ENCODE assay signal across 8 mouse cellular contexts in genomic region chr16:78574241-78574640, GRCm38 (mm10). TPM values are rescaled to one million over a fixed set of nuclear protein-coding genes. Genes with fewer than 3 reads are reported as not detected.
DNase-seq lines count a peak whose midpoint lies in the region; ATAC-seq lines count a peak whose summit lies in the region.

No protein-coding gene starts in this region.

- H3K4me1 ChIP-seq in lung, embryonic 16.5 days (replicated peaks; ENCODE audit: control insufficient read depth, insufficient read depth, low read length): peaks cover 6% of the 10 kb centered on the region
- H3K4me1 ChIP-seq in limb, embryonic 15.5 days: peaks cover 6% of the 10 kb centered on the region
- H3K4me1 ChIP-seq in stomach, embryonic 16.5 days (ENCODE audit: control insufficient read depth, insufficient read depth, low read length): peaks cover 13% of the 10 kb centered on the region

- H3K4me3 ChIP-seq in lung, embryonic 16.5 days (ENCODE audit: low read length): peak overlapping the region; percentile 1; the same call in 1 of the 2 replicates
- peak overlapping the region; percentile 18 for H3K4me3 ChIP-seq in limb, embryonic 15.5 days
- H3K4me3 ChIP-seq in stomach, embryonic 16.5 days (replicated peaks; ENCODE audit: low read length): peak overlapping the region; percentile 21

- H3K27ac ChIP-seq in lung, embryonic 16.5 days (ENCODE audit: low read length): no peak overlapping the region
- H3K27ac ChIP-seq in limb, embryonic 15.5 days: no peak overlapping the region
- no peak overlapping the region for H3K27ac ChIP-seq in stomach, embryonic 16.5 days (ENCODE audit: low read length)

- ATAC-seq in lung, embryonic 16.5 days (ENCODE audit: low read depth): no peak
- no peak for ATAC-seq in limb, embryonic 15.5 days (ENCODE audit: insufficient number of reproducible peaks, low FRiP score, low TSS enrichment, low read depth)
- no peak for ATAC-seq in stomach, embryonic 16.5 days (ENCODE audit: insufficient read depth, low FRiP score)

- WGBS in lung, embryonic 16.5 days: 56% methylated on average over 6 of the region's 6 CpGs
- WGBS in limb, embryonic 15.5 days: 53% methylated on average over 6 of the region's 6 CpGs
- WGBS in stomach, embryonic 16.5 days: 58% methylated on average over 6 of the region's 6 CpGs

- peak overlapping the region; percentile 36 for H3K4me2 ChIP-seq in lung, embryonic 16.5 days (ENCODE audit: low read depth, low read length)
- H3K4me2 ChIP-seq in limb, embryonic 15.5 days: peak overlapping the region; percentile 34
- peak overlapping the region; percentile 35 for H3K4me2 ChIP-seq in stomach, embryonic 16.5 days (ENCODE audit: low read depth, low read length)

- H3K9ac ChIP-seq in lung, embryonic 16.5 days (ENCODE audit: low read length): no peak overlapping the region
- no peak overlapping the region for H3K9ac ChIP-seq in limb, embryonic 15.5 days
- H3K9ac ChIP-seq in stomach, embryonic 16.5 days (ENCODE audit: low read length): peak overlapping the region; percentile 38; the same call in 1 of the 2 replicates

- peak; percentile 27 for DNase-seq in embryo, embryonic 10.5 days (ENCODE audit: low spot score)
- DNase-seq in embryo, embryonic 10 days (ENCODE audit: low spot score): no peak
- DNase-seq in lung, postnatal 14 days: no peak
- DNase-seq in cerebellum, adult 11-12 months: no peak
- no peak for DNase-seq in thymus, postnatal 25 days

- no peaks in the 10 kb centered on the region for H3K36me3 ChIP-seq in lung, embryonic 16.5 days (ENCODE audit: control insufficient read depth, insufficient read depth, low read length)
- 0 out of 2 replicates have a peak, but pooled peaks cover 6% of the 10 kb centered on the region for H3K36me3 ChIP-seq in limb, embryonic 15.5 days
- H3K36me3 ChIP-seq in stomach, embryonic 16.5 days (ENCODE audit: control insufficient read depth, insufficient read depth, low read length): no peaks in the 10 kb centered on the region

- no peaks in the 10 kb centered on the region for H3K9me3 ChIP-seq in lung, embryonic 16.5 days (ENCODE audit: control insufficient read depth, low read length)
- H3K9me3 ChIP-seq in limb, embryonic 15.5 days: no peaks in the 10 kb centered on the region
- H3K9me3 ChIP-seq in stomach, embryonic 16.5 days (replicated peaks; ENCODE audit: control insufficient read depth, low read length): no peaks in the 10 kb centered on the region

- H3K27me3 ChIP-seq in lung, embryonic 16.5 days (ENCODE audit: control insufficient read depth, insufficient read depth, low read depth, low read length): no peaks in the 10 kb centered on the region
- H3K27me3 ChIP-seq in limb, embryonic 15.5 days: no peaks in the 10 kb centered on the region
- no peaks in the 10 kb centered on the region for H3K27me3 ChIP-seq in stomach, embryonic 16.5 days (ENCODE audit: control insufficient read depth, insufficient read depth, low read length)

RNA-seq across cellular contexts. Expression of gene D16Ertd472e, which starts 2.3 kb away (rescaled TPM):
- 12.8 and 13.4 TPM in 2 replicates for polyA plus RNA-seq in lung, embryonic 16.5 days (2015; fragmentation: Nextera tagmentation; extraction: Ambion mirVana)
- polyA plus RNA-seq in limb, embryonic 15.5 days (2015; fragmentation: Nextera tagmentation; extraction: Ambion mirVana): 20.1 and 21.1 TPM in 2 replicates
- polyA plus RNA-seq in stomach, embryonic 16.5 days (2015; fragmentation: Nextera tagmentation; extraction: Ambion mirVana): 12.8 TPM in 2 replicates
